Mouse (Mus musculus): ENCODE measurements around the gene Odf4.
A peak's percentile ranks its signal among the peaks of the same experiment; 100 is the strongest.
"Not testable (repeated sequence)": the region's sequence is repeated elsewhere in the genome, so short reads cannot be mapped to it uniquely, and the experiment has no call there.

The Odf4 gene

GRCm38 (mm10) chr11:68946806-68947440 lies 20.0 kb upstream of the Odf4 start:
- no peak for DNase-seq (ENCODE audit: extremely low spot score)

GRCm38 (mm10) chr11:68946001-68946400 lies 19.1 kb upstream of the Odf4 start:
- no peak for DNase-seq (ENCODE audit: extremely low spot score)

GRCm38 (mm10) chr11:68945245-68945644 lies 18.4 kb upstream of the Odf4 start:
- no peak for DNase-seq (ENCODE audit: extremely low spot score)

DNA sequence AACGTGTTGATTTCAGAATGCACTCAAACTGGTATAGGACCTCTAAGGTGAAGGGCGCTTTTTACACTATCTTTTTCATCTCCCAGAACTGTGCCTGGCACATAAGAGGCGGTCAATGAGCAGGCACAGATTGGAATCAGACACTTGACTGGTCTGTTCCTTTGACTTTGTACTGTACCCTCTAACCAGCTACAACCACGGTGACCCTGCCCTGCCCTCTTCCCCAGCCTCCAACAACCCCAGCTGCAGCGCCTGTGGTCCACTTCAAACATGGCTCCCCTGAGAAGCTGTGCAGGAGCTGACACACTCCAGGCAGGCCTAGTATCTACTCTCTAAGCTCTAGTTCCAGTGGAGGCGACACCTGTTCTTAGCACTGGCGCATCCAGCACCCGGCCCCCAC lies 15.8 kb upstream of the Odf4 start:
- no peak for DNase-seq (ENCODE audit: extremely low spot score)

DNA sequence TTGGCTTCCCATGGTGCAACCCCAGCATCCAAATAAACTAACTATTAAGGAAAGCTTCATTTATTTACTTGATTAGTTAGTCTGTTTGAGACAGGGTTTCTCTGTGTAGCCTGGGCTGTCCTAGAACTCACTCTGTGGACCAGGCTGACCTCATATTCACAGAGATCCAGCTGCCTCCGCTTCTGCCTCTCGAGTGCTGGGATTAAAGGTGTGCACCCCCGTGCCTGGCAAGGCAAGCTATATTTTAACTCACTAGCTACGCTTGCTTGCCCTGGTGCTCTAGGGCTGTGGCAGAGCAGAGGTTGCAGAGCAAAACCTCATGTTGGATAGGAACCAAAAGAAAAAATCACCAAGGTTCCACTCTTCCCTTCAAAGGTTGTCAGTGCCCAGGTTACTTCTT lies 13.6 kb upstream of the Odf4 start:
- no peak for DNase-seq (ENCODE audit: extremely low spot score)

GRCm38 (mm10) chr11:68939451-68940304 lies 12.8 kb upstream of the Odf4 start:
- DNase-seq (ENCODE audit: extremely low spot score), result peak; percentile 90

GRCm38 (mm10) chr11:68936951-68937350 lies 10.1 kb upstream of the Odf4 start:
- DNase-seq (ENCODE audit: extremely low spot score), result not testable (repeated sequence)

GRCm38 (mm10) chr11:68933885-68934507 lies 7.1 kb upstream of the Odf4 start:
- DNase-seq (ENCODE audit: extremely low spot score), result no peak

GRCm38 (mm10) chr11:68929947-68930346 lies 3.1 kb upstream of the Odf4 start:
- DNase-seq (ENCODE audit: extremely low spot score), result no peak

DNA sequence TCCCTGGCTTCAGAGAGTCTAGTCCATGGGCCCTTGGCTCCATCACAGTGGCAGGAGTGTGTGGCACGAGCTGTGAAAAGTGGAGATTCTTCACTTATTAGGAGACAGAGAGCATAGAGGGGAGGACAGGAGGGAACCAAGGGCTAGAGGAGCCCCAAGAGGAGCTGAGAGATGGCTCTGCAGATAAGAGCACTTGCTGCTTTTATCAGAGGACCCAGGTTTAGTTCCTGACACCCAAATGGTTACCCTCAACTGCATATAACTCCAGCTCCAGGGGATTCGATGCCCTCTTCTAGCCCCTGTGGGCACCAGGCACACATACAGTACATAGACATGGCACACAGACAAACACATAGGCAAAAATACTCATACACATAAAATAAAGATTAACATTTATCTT lies 2.1 kb downstream of the Odf4 start:
- no peak for DNase-seq (ENCODE audit: extremely low spot score)

GRCm38 (mm10) chr11:68923191-68923590 lies 3.7 kb downstream of the Odf4 start:
- no peak for DNase-seq (ENCODE audit: extremely low spot score)

- DNase-seq (ENCODE audit: extremely low spot score), result no peak
These were observed 12.3 kb downstream of the Odf4 start for GRCm38 (mm10) chr11:68914566-68914965.

DNA sequence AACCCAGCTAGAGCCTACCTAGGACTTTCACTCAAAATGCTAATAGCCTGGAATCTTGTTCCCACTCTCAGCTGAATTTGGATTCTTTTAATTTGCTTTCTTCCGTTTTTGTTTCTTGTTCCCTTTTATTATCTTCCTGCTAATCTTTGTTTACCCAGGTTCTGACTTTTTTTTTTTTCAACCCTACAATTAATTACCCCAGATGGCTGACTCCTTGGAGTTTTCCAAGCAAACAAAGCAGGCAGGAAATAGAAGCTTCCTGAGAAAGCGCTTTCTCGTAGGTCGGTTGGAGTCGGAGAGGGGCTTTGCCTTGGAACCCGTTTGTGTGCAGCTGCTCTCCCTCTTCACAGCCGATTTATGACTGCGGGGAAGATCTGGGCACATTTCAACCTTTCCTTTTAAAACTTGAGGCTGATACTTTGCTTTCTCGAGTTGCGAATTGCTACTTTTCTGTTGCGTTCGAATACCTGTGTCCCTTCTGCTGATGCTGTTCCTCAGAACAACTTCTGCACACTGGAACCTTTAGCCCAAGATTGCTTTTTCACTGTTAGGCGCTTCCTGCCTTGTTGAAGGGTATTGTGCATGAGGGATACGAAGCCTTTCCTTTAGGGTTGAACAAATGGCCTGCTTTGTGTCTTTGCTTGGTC lies 15.2 kb downstream of the Odf4 start:
- no peak for DNase-seq (ENCODE audit: extremely low spot score)

GRCm38 (mm10) chr11:68908846-68909503 lies 17.9 kb downstream of the Odf4 start:
- no peak for DNase-seq (ENCODE audit: extremely low spot score)

GRCm38 (mm10) chr11:68907251-68907650 lies 19.6 kb downstream of the Odf4 start:
- no peak for DNase-seq (ENCODE audit: extremely low spot score)

DNA sequence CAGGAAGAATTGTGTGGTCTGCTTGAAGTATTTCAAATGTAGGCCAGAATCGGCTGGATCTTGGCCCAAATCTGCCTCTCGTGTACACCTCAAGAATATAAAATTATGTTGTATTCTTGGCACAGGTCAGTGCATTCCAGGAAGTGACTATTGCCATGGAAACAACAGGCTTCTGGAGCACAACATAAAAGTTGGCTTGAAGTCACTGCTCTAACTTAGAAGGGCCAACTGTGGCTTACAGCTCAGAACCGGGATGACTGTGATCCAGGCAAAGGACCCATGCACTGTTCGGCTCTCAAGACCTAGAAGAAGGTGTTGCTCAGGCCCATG lies 20.5 kb downstream of the Odf4 start:
- no peak for DNase-seq (ENCODE audit: extremely low spot score)

- DNase-seq (ENCODE audit: extremely low spot score), result no peak
These were observed 21.0 kb downstream of the Odf4 start for GRCm38 (mm10) chr11:68905665-68906460.

DNA sequence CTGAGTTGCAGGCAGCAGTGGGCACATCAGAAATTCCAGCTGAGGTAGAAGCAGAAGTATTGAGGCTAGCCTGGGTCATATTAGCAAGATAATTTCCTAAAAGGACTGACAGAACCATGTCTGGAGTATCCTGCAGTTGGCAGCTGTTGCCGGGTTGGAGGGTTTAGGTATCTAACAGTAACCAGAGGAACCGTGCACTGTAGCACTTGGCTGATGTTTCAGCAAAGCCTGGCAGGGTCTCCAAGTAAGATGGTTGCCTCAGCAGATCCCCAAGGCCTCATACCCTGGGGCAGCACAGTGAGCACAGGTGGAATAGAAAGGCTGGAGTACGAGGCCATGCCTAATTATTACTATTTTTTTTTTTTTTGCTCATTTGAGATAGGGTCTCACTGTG lies 21.7 kb downstream of the Odf4 start:
- DNase-seq (ENCODE audit: extremely low spot score), result no peak

DNA sequence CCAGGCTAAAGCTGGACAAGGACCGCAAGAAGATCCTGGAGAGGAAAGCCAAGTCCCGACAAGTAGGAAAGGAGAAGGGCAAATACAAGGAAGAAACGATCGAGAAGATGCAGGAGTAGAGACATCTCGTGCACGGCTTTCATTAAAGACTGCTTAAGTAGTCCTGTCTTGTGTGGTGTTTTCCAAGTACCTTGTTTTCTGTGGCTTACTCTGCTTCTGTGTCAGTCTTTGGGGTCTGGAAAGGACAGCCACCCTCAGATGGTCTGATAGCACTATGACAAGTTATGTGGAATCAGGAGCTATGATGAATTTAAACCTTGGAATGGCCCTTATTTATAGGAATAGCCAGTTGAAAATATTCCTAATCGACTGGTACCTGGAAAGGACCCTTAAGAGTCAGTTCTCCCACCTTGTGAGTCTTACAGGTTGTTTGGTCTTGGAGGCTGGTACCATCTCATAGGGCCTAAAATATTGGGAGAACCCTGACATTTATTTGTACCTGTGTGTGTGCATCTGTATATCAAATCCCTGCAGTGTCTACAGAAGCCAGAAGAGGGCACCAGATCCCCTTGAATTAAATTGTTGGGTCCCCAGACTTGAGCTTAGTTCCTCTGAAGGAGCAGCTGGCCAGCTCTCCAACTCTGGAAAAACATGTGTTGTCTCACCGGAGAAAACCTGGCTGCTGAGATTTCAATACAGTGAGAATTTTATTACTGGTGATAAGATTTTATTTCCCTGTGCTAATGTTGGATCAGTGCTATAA lies 22.3 kb downstream of the Odf4 start:
- DNase-seq (ENCODE audit: extremely low spot score), result peak; percentile 74

GRCm38 (mm10) chr11:68903775-68904174 lies 23.1 kb downstream of the Odf4 start:
- no peak for DNase-seq (ENCODE audit: extremely low spot score)
